Mouse (Mus musculus) natural killer cell, adult 2 months (primary cell): Measurements from ENCODE around the gene Rims3.

Source experiments
- DNase-seq, 2 experiments: peaks; one replicate each; pipeline ENCODE4 v3.0.0; 2022; ENCODE audit warnings: low spot score in 2 of 2

The Rims3 gene

DNA sequence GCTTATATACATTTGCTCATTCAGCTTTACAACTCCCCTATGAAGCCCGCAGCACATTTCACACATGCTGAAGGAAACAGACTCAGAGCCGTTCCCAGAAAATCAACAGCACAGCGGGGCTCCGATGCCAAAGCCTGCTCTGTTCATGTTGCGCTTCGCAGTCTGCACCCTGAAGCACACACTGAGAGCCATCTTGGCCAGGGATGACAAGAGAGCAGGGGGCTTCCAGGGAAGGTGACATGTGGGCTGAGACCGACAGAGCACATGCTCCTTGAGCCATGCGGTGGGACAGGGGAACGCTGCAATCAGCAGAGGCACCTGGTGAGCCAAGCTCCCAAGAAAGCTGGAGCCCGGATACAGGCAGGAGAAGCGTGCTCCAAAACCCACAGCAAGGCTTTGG is 5.2 kb upstream of the Rims3 start:
- DNase-seq, result no peak

DNA sequence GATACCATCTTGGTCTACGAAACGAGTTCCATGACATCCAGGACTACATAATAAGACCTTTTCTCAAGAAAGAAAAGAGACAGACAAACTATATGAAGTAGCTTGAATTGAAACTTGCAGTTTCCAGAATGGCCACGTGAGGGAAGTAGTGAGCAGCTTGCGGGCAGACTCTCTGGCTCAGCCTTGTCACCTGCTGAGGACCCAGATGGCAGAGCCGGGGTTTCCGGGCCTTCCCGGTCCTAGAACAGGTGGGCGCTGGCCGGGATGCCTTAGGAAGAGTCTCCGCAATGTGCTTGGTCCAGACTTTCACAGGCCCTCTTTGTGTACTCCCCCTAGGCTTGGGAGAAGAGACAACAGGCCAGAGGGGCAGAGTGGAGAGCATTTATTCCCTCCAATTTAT is 3.7 kb upstream of the Rims3 start:
- peak; percentile 51 to 62 for DNase-seq

DNA sequence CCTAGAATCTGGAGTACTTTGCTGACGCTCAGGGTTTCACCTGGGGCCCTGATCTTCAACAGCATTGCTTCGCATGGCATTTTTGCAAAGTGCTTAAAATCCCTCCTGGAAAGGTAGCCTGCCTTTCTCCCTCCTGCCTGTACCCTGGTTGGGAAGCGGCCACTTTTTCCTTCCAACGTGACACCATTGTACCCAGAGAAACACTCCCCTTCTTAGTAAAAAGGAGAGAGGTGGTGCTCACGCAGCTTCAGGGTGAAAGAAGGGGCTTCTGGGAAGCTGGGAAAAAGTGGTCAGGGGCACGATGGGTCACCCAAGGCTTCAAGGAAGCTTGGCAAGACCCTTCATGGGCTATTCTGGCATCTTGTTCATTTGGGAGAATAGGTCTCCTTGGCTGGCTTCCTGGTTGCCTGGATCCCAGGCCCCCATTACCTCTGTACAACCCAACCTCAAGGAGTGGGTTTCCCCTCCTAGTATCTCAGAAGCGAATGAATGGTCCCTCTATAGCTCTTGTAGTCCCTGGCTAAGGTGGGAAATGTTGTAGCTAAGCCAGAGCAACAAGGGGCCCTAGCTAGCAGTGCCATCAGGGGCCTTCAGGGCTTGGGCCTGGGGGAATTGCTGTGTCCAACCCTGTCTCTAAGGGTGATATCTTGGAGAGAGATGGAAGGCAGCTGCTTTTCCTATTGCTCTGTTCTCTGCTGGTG is 894 bp downstream of the Rims3 start:
- no peak for DNase-seq

DNA sequence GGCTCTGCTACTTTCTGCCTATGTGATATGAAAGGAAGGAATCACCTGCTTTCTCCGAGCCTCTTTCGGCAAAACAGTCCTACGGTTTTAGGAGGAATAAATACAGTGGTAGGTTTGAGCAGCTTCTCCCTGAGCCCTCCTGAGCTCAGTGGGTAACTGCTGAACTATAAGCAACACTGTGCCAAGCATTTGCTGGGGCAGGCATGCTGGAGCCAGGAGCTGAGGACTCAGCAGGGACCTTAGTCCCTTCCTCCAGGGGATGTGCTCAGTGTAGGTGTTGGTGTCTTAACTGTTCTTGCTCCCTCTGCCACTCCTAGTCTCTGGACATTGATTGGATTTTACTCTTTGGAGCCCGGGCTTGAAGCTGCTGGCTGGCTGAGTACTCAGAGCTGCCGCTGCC is 1.8 kb downstream of the Rims3 start:
- no peak for DNase-seq

DNA sequence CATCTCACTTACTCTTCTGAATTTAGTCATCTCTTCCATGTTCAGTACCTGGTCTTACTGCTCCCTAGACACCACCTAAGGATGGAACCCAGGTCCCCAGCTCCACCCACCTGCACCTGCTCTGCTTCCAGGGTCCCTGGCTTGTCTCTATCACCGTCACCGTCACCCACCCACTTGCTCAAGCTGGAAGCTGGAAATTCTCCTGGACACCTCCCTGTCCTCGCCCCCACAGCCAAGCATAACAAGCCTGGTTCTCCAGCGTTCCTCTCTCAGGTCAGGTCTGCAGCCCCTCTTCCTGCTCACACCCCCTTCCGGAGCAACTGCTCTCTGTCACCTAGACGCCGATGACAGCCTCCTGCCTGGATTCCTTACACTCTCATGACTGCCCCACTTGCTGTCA is 5.2 kb downstream of the Rims3 start:
- DNase-seq, result no peak

DNA sequence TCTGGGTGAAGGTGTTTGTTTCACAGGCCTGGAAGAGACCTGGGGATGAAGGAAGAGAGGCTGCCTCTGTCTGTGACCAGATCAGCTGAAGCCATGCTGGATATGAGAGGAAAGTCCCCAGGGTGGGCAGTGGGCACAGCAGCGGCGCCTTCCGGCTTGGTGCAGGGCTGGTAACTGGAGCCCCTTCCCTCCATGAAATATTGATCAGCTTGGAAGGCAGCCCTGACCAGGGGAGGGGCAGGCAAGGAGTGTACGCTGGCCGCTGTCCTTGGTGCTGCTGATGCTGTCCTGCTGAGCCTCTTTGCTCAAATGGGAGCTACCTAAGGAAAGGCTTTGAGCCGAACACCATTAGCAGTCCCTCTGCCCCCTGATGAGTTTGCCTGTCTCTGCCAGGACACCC is 11.6 kb downstream of the Rims3 start:
- no peak for DNase-seq

DNA sequence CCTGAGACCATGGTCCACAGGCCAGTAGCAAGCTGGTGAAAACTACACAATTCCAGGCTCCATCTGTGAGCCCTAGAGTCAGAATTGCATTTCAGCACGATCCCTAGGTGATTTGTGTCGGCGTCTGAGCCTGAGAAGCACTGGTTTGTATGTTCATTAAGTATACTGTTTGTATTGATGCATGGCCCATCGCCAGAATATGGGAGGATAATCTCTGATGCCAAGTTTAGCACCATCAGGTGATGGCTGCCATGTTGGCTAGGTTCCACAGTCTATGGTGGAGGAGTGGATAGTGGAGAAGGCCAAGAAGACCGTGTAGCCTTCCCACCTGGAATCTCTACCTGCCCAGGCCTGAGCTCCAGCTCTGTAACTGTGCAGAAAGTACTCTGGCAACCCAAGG is 13.6 kb downstream of the Rims3 start:
- no peak for DNase-seq

DNA sequence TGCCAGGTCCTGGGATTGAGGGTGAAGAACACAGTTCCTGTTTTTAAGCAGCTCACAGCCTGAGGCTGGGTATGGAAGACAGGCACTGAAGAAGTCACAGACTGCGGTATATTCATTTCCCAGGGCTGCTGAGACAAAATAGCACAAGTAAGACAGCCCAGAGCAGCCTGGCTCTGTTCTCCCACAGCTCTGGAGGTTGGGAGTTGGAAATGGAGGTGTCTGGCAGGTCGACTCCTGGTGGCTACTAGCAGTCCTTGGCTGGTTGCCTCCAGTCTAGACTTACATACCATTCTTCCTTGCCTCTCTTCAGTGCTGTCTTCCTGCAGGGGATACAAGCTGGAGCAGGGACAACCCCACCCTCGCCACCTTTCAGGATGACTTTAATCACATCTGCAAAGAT is 14.4 kb downstream of the Rims3 start:
- DNase-seq, result no peak

DNA sequence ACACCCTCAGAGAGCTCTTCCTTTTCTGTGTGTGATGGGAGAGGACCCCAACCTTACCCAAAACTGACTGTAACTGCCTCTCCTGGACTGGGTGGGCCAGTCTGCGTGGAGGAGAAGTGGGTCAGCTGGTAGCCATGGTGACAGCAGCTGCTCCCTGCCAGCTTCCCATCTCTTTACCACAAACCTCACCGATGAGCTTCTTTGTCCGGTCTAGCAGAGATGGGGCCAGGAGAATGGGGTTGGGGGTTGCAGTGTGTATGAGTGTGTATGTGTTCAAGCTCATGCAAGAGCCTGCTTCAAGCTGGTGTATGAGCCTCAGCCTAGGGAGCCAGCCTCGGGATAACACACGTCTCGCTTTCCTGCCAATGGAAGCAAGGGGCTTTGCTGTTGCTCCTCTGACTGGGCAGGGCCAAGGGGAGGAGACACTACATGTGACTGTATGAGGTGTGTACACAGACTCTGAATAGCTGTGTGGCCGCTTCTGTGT is 15.7 kb downstream of the Rims3 start:
- DNase-seq, result no peak

DNA sequence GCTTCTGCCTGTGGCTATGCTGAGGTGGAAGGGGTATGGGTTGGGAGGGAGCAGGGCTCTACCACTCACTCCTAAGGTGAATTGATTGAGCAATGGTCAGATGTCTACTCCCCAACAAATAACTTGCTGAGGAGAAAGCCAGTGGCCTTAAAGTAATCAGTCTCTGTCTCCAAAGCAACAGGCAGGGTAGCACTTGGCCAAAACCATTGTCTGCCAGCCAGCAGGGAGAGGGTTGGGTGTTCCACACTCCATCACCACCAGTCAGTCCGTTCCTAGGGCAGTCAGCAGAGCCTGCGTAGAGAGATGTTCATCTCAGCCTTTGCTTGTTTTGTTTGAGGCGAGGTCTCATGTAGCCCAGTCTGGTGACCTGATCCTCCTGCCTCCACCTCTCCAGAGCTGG is 21.3 kb downstream of the Rims3 start:
- DNase-seq, result no peak

DNA sequence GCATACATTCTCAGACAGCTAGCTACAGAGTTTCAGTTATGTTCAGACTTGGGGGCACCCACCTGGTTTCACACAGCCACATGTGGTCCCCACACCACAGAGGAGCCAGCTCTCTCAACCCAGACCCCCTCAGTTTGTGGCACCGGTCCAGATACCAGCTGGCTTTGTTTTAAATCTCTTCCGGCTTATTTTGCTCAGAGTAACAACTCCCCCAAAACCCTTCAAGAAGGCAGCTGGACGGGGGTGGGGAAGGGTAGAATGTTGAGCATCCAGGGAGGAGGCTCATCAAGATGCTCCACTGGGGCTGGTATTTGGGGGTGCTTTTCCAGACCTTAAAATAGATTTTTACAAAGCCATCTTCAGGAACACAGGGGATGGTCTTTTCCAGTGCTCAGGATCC is 24.1 kb downstream of the Rims3 start:
- no peak for DNase-seq

DNA sequence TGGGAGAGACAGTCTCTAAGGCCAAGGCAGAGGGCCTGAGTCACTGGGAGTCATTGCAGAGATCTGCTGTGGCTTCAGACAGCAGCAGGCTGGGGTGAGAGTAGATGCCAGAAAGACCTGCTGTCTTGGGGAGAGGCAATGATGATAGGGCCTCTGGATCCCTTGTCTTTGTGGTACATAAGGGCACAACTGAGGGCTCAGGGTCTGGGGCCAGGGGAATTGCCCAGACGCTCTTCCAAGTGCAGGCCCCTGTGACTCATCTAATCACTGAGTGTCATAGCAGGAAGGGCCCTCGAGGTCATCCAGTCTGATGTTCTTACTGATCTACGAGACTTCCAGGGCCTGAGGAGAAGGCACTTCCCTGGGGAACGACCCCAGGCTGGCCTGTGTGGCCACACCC is 24.8 kb downstream of the Rims3 start:
- no peak for DNase-seq

DNA sequence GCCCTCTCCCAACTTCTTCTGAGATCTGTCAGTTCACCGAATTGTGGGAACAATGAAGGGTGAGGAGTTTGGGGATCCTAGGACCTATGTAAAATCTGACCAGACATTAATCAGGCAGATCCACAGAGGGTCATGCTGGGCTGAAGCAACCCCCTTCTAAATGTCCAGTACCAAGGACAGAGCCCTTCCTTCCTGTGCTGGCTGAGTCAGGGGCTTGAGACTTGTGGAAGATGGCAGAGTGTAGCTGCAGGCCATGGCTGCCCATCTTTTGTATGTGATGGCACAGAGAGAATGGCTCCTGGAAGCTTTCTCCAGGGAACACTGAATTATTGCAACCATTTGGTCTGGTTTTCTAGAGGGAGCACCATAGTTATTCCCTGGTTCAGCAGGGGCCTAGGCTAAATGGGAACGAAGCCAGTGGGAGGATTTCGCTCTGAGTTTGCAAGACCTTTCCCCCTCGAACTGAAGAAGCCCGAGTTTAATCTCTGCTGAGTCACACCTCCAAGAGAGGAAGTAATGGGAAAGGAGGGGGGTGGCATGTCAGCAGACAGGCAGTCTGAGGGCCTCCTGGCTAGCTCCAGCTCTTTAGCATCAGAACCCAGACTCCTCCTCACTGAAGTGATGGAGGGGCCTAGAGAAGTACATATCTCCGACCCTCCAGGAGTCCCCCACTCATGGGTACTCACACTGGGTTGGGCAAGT is 26.3 kb downstream of the Rims3 start:
- DNase-seq, result no peak

DNA sequence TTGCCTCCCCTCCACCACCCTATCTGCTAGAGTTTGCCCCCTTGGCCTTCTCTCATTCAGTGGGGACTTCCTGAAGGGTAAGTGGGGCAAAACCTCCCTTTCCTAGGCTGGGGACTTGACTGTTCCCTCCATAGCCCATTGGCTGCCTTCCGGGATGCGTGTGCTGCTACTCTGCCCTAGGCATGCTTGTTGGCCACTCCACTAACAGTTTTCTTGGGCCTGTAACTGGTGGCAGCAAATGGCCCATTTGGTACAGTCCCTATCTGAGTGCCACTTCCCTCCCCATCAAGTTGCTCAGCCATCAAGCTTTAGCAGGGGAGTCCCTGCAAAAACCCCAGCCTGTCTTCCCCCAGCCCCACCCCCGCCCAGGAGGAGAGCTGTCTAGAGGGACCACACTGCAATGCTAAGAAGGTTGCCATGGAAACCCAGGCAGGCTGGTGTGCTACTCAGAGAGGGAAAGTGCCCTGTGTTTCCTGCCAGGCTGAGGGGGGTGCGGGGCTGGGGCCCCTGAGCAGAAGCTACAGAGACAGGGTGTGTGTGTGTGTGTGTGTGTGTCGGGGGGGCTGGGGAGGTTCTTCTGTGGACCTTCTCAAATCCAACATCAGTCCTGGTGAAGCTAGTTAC is 27.5 kb downstream of the Rims3 start:
- no peak for DNase-seq

DNA sequence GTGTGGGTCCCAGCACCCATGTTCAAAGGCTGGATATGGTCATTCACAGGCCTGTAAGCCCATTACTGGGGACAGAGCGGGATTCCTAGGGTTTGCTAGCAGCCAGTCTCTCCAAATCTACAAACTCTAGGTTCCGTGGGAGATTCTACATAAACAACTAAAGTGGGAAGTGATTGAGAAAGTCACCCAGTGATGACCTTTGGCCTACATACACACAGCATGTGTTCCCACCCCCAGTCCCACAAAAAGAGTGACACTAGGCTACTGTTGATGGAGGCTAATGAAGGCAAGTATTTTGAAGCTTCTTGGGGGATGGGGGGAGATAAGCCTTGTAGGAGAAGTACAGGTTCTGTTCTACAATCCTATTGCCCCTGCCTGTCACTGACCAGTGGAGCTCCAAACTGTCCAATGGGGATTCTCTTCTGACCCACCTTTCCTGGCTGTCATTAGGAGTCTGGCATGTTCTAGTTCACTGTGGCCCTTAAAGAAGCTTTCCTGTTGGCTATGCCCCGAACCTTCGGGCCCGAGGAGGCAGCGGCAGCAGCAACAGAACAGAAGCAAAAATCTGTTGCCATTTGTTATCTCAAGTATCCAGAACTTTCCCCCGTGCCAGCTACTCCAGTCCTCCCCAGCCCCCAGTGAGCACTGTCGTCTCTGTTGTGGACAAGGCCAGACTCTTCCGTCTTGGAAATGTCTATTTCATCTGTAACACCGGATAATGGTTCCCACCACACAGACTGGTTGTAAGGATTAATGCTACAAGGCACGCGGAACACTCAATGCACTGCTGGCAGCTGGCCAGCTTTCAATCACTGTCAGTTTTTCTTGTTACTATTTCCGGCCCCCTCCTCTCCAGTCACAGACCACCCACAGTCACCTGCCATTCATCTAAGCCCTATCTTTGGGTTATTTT is 30.8 kb downstream of the Rims3 start:
- no peak for DNase-seq

DNA sequence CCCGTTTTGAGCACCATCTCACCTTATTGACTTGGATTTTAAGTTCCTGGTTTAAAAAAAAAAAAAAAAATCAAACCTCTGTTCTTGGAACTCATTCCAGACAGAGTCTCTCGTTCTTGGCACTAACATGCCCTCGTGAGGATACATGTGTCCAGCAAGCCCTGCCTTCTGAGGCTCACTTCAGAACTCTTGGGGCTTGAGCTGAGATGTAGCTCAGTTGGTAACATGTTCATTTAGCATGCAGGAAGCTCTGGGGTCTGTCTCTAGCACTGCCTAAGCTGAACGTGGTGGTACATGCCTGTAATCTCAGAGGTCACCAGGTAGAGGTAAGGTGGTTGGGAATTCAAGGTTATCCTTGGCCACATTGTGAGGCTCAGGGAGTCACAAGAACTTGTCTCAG is 31.5 kb downstream of the Rims3 start:
- DNase-seq, result no peak

DNA sequence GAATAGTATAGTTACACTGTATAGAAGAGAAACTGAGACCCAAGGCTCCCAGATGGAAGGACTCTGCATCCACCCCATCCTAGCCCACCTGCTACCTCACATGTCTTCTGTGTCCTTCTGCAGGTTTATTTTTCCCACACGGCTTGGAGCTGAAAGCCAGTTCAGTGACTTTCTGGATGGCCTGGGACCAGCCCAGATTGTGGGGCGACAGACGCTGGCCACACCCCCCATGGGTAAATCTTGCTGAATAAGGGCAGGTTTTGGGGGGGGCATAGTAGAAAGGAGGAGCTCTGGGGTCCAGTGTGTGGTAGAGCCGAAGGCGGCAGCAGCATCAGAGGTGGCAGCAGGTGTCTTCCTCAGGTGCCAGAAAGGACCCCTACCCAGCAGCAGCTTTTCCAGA is 32.2 kb downstream of the Rims3 start:
- no peak for DNase-seq

DNA sequence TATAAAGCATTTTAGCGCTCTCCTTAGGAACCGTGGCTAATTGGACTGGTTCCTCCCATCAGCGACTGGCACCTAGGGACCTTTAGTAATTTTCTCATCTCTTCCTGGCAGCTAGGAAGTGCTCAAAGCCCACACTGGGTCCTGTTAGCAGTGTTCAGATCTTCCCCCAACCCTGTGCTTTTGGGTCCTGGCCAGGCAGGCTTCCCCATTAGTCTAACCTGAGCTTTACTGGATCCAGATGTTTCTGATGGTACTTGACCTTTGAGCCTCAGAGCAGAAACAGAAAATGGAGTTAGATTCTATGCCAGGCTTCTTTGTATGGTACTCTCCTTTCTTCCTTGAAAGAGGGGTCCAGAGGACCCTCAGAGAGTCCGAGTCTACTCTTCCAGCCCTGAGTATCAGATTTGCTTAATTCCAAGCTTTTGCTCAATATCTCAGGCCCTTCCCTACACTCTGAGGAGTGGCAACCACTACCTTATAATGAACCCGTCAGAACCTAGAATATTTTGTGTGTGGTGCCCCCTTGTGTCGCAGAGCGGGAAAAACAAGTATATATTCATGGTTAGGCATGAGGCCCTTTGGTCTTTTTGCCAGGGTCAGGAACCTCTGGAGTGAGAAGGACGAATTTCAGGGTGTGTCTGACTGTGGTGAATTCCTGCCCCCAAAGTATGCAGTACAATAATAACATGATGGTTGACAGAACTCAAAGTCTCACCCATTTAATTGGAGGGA is 32.9 kb downstream of the Rims3 start:
- peak in 1 of 2 experiments; percentile 34 for DNase-seq

DNA sequence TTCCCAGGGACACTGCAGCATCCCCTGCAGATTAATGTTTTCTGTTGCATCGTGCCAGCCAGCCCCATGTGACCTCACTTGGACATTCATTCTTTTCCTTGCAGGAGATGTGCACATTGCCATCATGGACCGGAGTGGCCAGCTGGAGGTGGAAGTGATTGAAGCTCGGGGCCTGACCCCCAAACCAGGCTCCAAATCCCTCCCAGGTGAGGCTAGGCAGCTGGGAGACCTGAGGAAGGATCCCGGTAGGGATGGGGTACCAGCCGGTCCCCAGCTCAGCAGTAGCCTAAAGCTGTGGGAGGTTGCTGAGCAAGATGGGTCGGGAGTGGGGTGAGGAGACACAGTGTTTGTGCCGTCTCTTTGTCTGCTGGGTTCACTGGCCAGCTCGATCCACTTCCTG is 34.3 kb downstream of the Rims3 start:
- no peak for DNase-seq

DNA sequence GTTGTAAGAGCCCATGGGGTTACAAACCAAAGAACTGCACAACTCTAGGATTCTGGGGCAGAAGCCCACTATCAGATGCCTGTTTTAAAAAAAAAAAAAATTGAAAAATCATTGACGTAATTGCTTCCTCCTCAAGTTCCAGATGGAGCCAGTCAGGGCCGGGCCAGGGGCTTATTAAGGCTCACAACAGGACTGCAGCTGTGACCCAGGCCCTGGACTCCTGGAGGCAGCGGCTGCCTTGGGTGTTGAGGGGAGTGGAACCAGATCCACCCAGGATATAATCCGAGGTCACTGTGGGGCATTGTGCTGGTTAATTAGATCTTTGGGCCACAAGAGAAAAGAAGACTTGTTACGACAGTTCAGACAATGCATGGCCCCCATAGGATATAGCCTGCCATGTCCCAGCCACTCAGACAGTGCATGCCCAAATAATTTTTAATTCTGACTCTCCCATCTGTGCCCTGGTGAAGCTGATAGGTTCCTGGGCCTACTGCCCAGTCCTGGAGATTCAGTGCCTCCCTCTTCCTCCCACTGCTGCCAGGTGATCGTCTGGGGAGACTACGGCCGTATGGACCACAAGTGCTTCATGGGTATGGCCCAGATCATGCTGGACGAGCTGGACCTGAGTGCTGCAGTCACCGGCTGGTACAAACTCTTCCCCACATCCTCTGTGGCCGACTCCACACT is 36.3 kb downstream of the Rims3 start:
- DNase-seq, result no peak

DNA sequence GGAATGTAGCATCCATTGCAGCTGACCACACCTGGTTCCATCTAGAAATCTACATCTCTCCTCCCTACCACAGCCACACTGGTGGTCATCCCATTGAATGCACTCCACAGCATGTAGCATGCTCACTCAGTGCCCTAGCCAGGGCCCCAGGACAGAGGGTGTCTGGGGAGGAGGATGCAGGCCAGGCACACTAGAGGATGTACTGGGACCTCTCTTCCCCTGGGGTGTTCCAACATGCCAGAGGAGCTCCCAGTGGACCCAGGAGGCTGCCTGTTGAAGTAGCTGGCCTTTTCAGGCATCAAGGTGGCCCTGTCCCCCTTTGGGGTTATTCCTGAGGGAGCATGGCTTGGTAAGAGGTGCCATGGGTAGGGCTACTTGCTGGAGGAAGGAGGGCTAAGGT is 37.3 kb downstream of the Rims3 start:
- no peak for DNase-seq
